Mouse (Mus musculus): ENCODE measurements around the gene Atg2b.

GRCm38 (mm10) chr12:105733370-105734159, 48.6 kb upstream of the Atg2b start:
- no peak for TF ChIP-seq EP300 (IDR thresholded peaks at IDR 0.05; ENCODE audit: low read depth in 1 of 2, low read length in 2 of 2)
- TF ChIP-seq MXI1 (IDR thresholded peaks at IDR 0.05; ENCODE audit: low read depth, low read length) = no peak
- TF ChIP-seq HCFC1 (IDR thresholded peaks at IDR 0.05; ENCODE audit: low read depth, low read length) = no peak
- no peak for TF ChIP-seq TAL1 (IDR thresholded peaks at IDR 0.05; ENCODE audit: low read length)
- no peak for TF ChIP-seq MAFK (IDR thresholded peaks at IDR 0.05; ENCODE audit: borderline replicate concordance, low read depth, low read length)
- TF ChIP-seq CTCF (IDR thresholded peaks at IDR 0.05 in 2 of 3, conservative IDR thresholded peaks at IDR 0.05 in 1 of 3; ENCODE audit: control insufficient read depth in 1 of 3, insufficient read depth in 1 of 3, low read depth in 2 of 3, low read length in 3 of 3, poor library complexity in 1 of 3, severe bottlenecking in 1 of 3) = no peak

Data from MEL (cell line).